ENCODE assay signal across 9 mouse cellular contexts in genomic region chrX:12851684-12852083, GRCm38 (mm10).
A peak's percentile ranks its signal among the peaks of the same experiment; 100 is the strongest.
DNase-seq lines count a peak whose midpoint lies in the region; ATAC-seq and TF ChIP-seq lines count a peak whose summit lies in the region.
"Had no signal": no experiment of that assay in that cellular context is flagged by ENCODE, and none has a peak within 500 bp of the region (broad histone marks: within the 10 kb centered on the region; RNA-seq: fewer than 3 reads in every experiment).

No protein-coding gene starts in this region.

- no peak overlapping the region for H3K4me3 ChIP-seq in liver, postnatal 0 days (ENCODE audit: low read depth, low read length)
- H3K4me3 ChIP-seq in liver, embryonic 12.5 days: no peak overlapping the region
- H3K4me3 ChIP-seq: liver, embryonic 15.5 days had no signal

- WGBS in liver, postnatal 0 days (ENCODE audit: insufficient replicate concordance): 57% methylated on average over 4 of the region's 4 CpGs
- 57% methylated on average over 4 of the region's 4 CpGs for WGBS in liver, embryonic 12.5 days (ENCODE audit: insufficient replicate concordance)

- H3K9me3 ChIP-seq in liver, postnatal 0 days (ENCODE audit: low read length): no peaks in the 10 kb centered on the region
- H3K9me3 ChIP-seq in liver, embryonic 12.5 days (replicated peaks): no peaks in the 10 kb centered on the region
- H3K9me3 ChIP-seq: liver, embryonic 15.5 days had no signal

- H3K27me3 ChIP-seq in liver, postnatal 0 days (ENCODE audit: insufficient read depth, low read length): no peaks in the 10 kb centered on the region
- H3K27me3 ChIP-seq in liver, embryonic 12.5 days (replicated peaks): no peaks in the 10 kb centered on the region
- H3K27me3 ChIP-seq: liver, embryonic 15.5 days had no signal

- no peak for ATAC-seq in liver, postnatal 0 days
- ATAC-seq in liver, embryonic 12.5 days: no peak

- no peak overlapping the region for H3K4me2 ChIP-seq in liver, postnatal 0 days (ENCODE audit: low read depth, low read length)
- H3K4me2 ChIP-seq in liver, embryonic 12.5 days: no peak overlapping the region
- H3K4me2 ChIP-seq: liver, embryonic 15.5 days had no signal

- TF ChIP-seq EP300 in liver, postnatal 0 days (IDR thresholded peaks at IDR 0.05; ENCODE audit: low read depth): no peak

- no peaks in the 10 kb centered on the region for H3K36me3 ChIP-seq in liver, postnatal 0 days (replicated peaks; ENCODE audit: insufficient read depth, low read length)
- H3K36me3 ChIP-seq in liver, embryonic 12.5 days: no peaks in the 10 kb centered on the region
- H3K36me3 ChIP-seq: liver, embryonic 15.5 days had no signal

- peak; percentile 26 for DNase-seq in embryo, embryonic 10 days (ENCODE audit: low spot score)
- DNase-seq in embryo, embryonic 11 days: no peak
- DNase-seq in liver, postnatal 0 days: peak; percentile 19
- peak; percentile 18 for DNase-seq in cerebellum, adult 9-11 months
- DNase-seq in spleen, postnatal 36 days (ENCODE audit: low spot score in 2 of 2): peak; percentile 11 to 34
- DNase-seq in gastrocnemius, adult 8-10 months (ENCODE audit: low spot score in 2 of 2): no peak
- no peak for DNase-seq in adrenal gland, adult 18-20 months (ENCODE audit: low spot score in 2 of 2)

- no peak overlapping the region for H3K9ac ChIP-seq in liver, postnatal 0 days (replicated peaks)
- no peak overlapping the region for H3K9ac ChIP-seq in liver, embryonic 12.5 days
- H3K9ac ChIP-seq: liver, embryonic 15.5 days had no signal

- H3K4me1 ChIP-seq in liver, postnatal 0 days (ENCODE audit: insufficient read depth): no peaks in the 10 kb centered on the region
- H3K4me1 ChIP-seq in liver, embryonic 12.5 days: no peaks in the 10 kb centered on the region
- H3K4me1 ChIP-seq: liver, embryonic 15.5 days had no signal

- no peak overlapping the region for H3K27ac ChIP-seq in liver, postnatal 0 days (ENCODE audit: low read depth)
- no peak overlapping the region for H3K27ac ChIP-seq in liver, embryonic 12.5 days
- H3K27ac ChIP-seq: liver, embryonic 15.5 days had no signal

- peak; percentile 70 for TF ChIP-seq CTCF in liver, postnatal 0 days (IDR thresholded peaks at IDR 0.05; ENCODE audit: low read depth)

Comparison
In these comparisons a context has a peak if more than half of its experiments do, and no peak if none do; other contexts are left out.
1. DNase-seq: peak in embryo, embryonic 10 days (single experiment), liver, postnatal 0 days (single experiment), cerebellum, adult 9-11 months (single experiment) and spleen, postnatal 36 days (2 of 2); none in embryo, embryonic 11 days (single experiment), gastrocnemius, adult 8-10 months (0 of 2) and adrenal gland, adult 18-20 months (0 of 2).